ENCODE assay signal across 23 mouse cellular contexts in the genomic region with DNA sequence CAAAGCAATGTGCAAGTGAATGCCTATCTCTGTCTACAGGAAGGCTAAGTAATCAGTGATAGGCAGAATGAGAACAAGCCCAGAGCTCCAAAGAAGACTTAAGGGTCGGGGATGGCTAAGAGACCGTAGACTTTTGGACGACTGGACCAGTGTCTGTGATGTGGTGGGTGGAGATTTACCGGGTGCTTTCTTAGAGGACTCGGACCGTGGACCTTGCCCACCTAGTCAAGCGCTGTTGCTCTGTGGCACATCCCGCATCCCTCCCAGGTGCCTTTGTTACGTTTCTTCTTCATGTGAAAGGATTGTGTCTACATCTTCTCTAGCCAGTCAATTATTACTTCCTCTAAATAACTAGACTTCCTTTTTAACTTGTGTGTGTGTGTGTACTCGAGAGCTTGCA.
DNase-seq lines count a peak whose midpoint lies in the region; ATAC-seq lines count a peak whose summit lies in the region.
"Had no signal": no experiment of that assay in that cellular context is flagged by ENCODE, and none has a peak within 500 bp of the region (broad histone marks: within the 10 kb centered on the region; RNA-seq: fewer than 3 reads in every experiment).

No protein-coding gene starts in this region.

- no peak for ATAC-seq in kidney, embryonic 14.5 days (ENCODE audit: low FRiP score, low TSS enrichment)
- no peak for ATAC-seq in CD4-positive, CD25-positive, alpha-beta regulatory T cell, adult 4 months
- ATAC-seq: forebrain, embryonic 14.5 days; forebrain, embryonic 16.5 days had no signal

- peaks cover 7% of the 10 kb centered on the region; the same call in 1 of the 2 replicates for H3K4me1 ChIP-seq in kidney, embryonic 14.5 days (ENCODE audit: control insufficient read depth, insufficient read depth, low read length)
- H3K4me1 ChIP-seq: embryonic facial prominence, embryonic 15.5 days had no signal

- H3K36me3 ChIP-seq in kidney, embryonic 14.5 days (ENCODE audit: control insufficient read depth, insufficient read depth, low read length), result no peaks in the 10 kb centered on the region
- H3K36me3 ChIP-seq: embryonic facial prominence, embryonic 13.5 days; embryonic facial prominence, embryonic 15.5 days; forebrain, embryonic 10.5 days; forebrain, embryonic 12.5 days had no signal

- no peak overlapping the region for H3K4me3 ChIP-seq in kidney, embryonic 14.5 days (ENCODE audit: low read length)
- H3K4me3 ChIP-seq: embryonic facial prominence, embryonic 13.5 days; embryonic facial prominence, embryonic 15.5 days; erythroblast, embryonic 14.5 days; forebrain, embryonic 10.5 days; forebrain, embryonic 12.5 days had no signal

- H3K9ac ChIP-seq in kidney, embryonic 14.5 days (ENCODE audit: low read depth, low read length), result no peak overlapping the region
- H3K9ac ChIP-seq: embryonic facial prominence, embryonic 13.5 days; embryonic facial prominence, embryonic 15.5 days; forebrain, embryonic 12.5 days had no signal

- peak; percentile 43 for DNase-seq in kidney, adult 9 months
- DNase-seq in kidney, postnatal 36 days, result peak; percentile 50 to 51
- DNase-seq in kidney, adult 8-10 months, result no peak
- DNase-seq: adrenal gland, adult 2 months; adrenal gland, postnatal 10 days; adrenal gland, postnatal 25 days; B cell, adult 2 months; cerebellum, adult 11 months; cerebellum, adult 18-20 months; cerebellum, adult 8-10 months; cerebellum, adult 9-11 months; cerebellum, postnatal 14 days; cerebellum, postnatal 36 days; embryo, embryonic 11 days had no signal

- H3K27ac ChIP-seq in kidney, embryonic 14.5 days (ENCODE audit: low read depth, low read length), result no peak overlapping the region
- H3K27ac ChIP-seq: embryonic facial prominence, embryonic 13.5 days; embryonic facial prominence, embryonic 15.5 days; forebrain, embryonic 10.5 days; forebrain, embryonic 12.5 days had no signal

- WGBS in kidney, embryonic 14.5 days, result 87% methylated on average over 10 of the region's 10 CpGs

- no peaks in the 10 kb centered on the region for H3K9me3 ChIP-seq in kidney, embryonic 14.5 days (ENCODE audit: control insufficient read depth, low read length)
- H3K9me3 ChIP-seq: embryonic facial prominence, embryonic 13.5 days; embryonic facial prominence, embryonic 15.5 days; forebrain, embryonic 10.5 days; forebrain, embryonic 12.5 days had no signal

- H3K27me3 ChIP-seq in kidney, embryonic 14.5 days (ENCODE audit: control insufficient read depth, insufficient read depth, low read length), result no peaks in the 10 kb centered on the region
- H3K27me3 ChIP-seq: embryonic facial prominence, embryonic 13.5 days; embryonic facial prominence, embryonic 15.5 days; forebrain, embryonic 12.5 days had no signal

- H3K4me2 ChIP-seq in kidney, embryonic 14.5 days (replicated peaks; ENCODE audit: low read depth, low read length), result no peak overlapping the region
- H3K4me2 ChIP-seq: embryonic facial prominence, embryonic 13.5 days; embryonic facial prominence, embryonic 15.5 days; forebrain, embryonic 12.5 days had no signal

Comparison
In these comparisons a context has a peak if more than half of its experiments do, and no peak if none do; other contexts are left out.
1. DNase-seq: peak in kidney, adult 9 months (single experiment) and kidney, postnatal 36 days (2 of 2); none in kidney, adult 8-10 months (0 of 2).